Mouse (Mus musculus): Measurements from ENCODE around the gene Slc35c1. TPM values are rescaled to one million over a fixed set of nuclear protein-coding genes. Genes with fewer than 3 reads are reported as not detected.
"Not testable (repeated sequence)": the region's sequence is repeated elsewhere in the genome, so short reads cannot be mapped to it uniquely, and the experiment has no call there.

Slc35c1 gene
- polyA plus RNA-seq, 1 experiment from 2014 or later, result 27.1 TPM

DNA sequence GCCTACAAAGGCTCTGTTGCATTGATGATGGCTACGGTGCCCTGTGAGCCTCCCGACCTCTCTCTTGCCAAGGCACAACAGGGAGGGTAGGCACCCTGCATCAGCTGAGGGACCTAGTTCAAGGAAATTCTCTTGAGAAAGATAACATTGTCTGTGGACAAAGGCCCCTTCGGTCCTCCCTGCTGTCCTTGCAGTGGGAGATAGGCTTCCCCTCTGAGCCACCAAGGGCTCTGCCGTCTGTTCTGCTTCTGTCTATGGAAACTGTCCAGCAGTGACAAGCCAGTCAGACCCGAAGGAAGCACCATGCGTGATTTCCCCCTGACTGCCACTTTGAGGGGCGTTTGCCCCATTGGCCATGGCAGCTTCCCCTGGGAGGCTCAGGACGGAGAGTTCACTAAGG is 27.5 kb upstream of the Slc35c1 start:
- Histone ChIP-seq H3K27me3 (replicated peaks) (peaks cover 18% of the 10 kb centered on the region; the same call in 1 of the 2 replicates), H3K27ac (no peak overlapping the region), H3K9ac (no peak overlapping the region), H3K9me3 (no peaks in the 10 kb centered on the region), H3K4me3 (replicated peaks) (no peak overlapping the region), H3K4me1 (0 out of 2 replicates have a peak, but pooled peaks cover 7% of the 10 kb centered on the region), H3K4me2 (no peak overlapping the region), H3K36me3 (no peaks in the 10 kb centered on the region)
- WGBS, result 73% methylated on average over 8 of the region's 8 CpGs
- ATAC-seq (ENCODE audit: insufficient read depth, low FRiP score, low read depth), result no peak

DNA sequence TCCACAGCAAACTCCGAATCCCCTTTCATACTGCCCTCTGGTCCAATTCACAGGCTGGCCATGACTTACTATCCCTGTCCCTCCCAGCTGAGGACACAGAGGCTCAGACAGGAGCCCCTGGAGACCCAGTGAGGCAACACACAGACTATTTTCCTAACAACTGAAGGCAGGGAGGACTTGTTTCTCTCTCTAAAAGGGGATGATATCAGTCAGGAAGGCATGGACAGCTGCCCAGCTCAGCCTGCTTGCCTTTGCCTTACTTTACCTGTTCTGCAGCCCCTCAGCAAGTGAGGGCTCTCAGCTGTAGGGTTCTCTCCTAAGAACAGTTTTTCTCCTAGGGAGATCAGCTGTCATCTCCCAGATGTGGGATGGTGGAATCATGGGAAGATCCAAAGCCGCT is 26.6 kb upstream of the Slc35c1 start:
- no peak for ATAC-seq (ENCODE audit: insufficient read depth, low FRiP score, low read depth)
- Histone ChIP-seq H3K36me3 (no peaks in the 10 kb centered on the region), H3K4me3 (replicated peaks) (no peak overlapping the region), H3K27ac (no peak overlapping the region), H3K27me3 (replicated peaks) (peaks cover 18% of the 10 kb centered on the region; the same call in 1 of the 2 replicates), H3K9ac (no peak overlapping the region), H3K9me3 (no peaks in the 10 kb centered on the region), H3K4me2 (no peak overlapping the region), H3K4me1 (0 out of 2 replicates have a peak, but pooled peaks cover 6% of the 10 kb centered on the region)
- 52% methylated on average over 2 of the region's 2 CpGs for WGBS

DNA sequence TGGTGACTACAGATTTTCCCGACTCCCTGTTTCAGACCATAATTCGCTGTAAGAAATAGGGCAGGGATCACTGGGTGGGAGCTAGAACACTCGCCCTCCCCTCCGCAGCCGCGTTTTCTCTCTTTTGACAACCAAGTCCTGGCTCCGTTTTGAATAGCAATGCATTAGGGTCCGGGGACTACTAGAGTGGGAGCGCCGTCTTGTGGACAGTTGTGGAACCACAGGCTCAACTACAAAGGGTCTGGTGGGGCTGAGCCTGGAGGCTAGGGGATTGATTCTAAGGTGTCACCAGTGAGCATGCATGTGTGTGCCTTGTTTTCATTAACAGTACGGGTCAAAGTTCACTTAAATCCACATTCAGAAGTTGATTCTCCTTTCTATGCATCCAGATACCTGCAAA is 26.1 kb upstream of the Slc35c1 start:
- Histone ChIP-seq H3K4me1 (0 out of 2 replicates have a peak, but pooled peaks cover under 1% of the 10 kb centered on the region), H3K9me3 (no peaks in the 10 kb centered on the region), H3K4me3 (replicated peaks) (no peak overlapping the region), H3K9ac (no peak overlapping the region), H3K36me3 (no peaks in the 10 kb centered on the region), H3K4me2 (peak overlapping the region; percentile 43), H3K27ac (no peak overlapping the region), H3K27me3 (replicated peaks) (peaks cover 18% of the 10 kb centered on the region; the same call in 1 of the 2 replicates)
- no peak for ATAC-seq (ENCODE audit: insufficient read depth, low FRiP score, low read depth)
- 3% methylated on average over 11 of the region's 11 CpGs for WGBS

DNA sequence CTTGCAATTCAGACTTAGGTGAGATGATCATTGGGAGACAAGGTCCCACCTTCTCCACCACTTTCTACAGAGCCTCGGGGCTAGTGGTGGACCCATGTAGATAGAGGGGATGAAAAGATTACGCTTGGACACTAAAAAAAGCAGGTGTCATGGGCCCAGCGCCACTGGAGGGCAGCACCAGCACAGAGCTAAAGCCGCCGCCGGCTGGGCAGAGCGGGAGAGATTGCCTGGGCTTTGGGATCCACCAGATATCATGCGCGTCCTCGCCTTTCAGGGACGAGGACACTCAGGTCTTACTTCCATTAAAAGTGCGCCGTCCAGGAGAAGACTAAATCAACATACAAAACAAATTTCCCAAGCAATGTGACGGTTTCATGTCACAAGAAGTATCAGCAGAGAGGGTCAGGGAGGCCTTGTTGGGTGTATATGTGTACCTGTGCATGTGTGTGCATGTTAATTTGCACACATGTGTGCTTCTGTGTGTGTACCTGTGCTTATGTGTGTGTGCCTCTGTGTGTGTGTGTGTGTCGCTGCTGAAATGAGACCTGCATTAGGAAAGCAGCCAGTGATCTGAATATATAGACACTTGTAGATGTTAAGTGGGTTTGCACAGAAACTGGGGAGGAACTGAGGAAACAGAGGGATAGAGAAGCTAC is 25.4 kb upstream of the Slc35c1 start:
- no peaks in the 10 kb centered on the region for H3K9me3 ChIP-seq
- H3K27ac ChIP-seq, result no peak overlapping the region
- no peak overlapping the region for H3K4me3 ChIP-seq (replicated peaks)
- peaks cover 18% of the 10 kb centered on the region; the same call in 1 of the 2 replicates for H3K27me3 ChIP-seq (replicated peaks)
- H3K4me1 ChIP-seq, result no peaks in the 10 kb centered on the region
- no peaks in the 10 kb centered on the region for H3K36me3 ChIP-seq
- no peak overlapping the region for H3K9ac ChIP-seq
- H3K4me2 ChIP-seq, result peak overlapping the region; percentile 43; the same call in 1 of the 2 replicates
- 8% methylated on average over 15 of the region's 15 CpGs for WGBS
- ATAC-seq (ENCODE audit: insufficient read depth, low FRiP score, low read depth), result no peak

DNA sequence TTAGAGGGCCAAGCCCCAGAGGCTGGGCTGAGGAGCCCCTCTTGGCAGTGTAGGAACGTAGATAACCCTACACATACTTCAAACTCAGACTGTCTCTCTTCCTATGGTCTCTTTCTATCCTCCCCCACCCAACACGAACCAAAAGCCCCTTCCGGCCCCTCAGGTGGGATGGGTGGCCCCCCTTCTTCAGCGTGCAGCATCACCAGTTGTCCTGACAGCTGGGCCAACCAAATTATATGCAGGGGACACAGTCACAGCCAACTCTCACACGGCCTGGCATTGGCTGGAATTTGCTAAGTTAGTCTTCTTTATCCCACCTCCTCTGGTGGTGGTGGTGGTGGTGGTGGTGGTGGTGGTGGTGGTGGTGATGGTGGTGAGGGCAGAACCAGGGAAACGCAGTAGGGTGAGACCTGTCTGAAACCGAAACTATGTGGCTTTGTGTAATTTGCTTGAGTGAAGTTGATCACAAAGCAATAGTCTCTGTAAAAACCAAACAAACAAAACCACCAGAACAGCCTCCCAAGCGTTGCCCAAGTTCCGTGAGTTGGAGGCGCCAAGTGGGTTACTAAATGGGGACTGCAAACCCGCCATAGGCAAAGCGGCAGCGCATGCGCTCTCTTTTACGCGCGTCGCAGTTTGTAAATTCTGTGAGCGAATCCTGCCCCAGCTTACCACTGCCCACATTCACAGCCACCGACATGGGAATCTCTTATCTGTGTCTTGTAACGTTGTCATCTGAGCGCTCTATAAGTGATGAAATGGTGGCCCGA is 24.1 kb upstream of the Slc35c1 start:
- Histone ChIP-seq H3K27me3 (replicated peaks) (peaks cover 18% of the 10 kb centered on the region; the same call in 1 of the 2 replicates), H3K4me1 (no peaks in the 10 kb centered on the region), H3K9me3 (no peaks in the 10 kb centered on the region), H3K9ac (no peak overlapping the region), H3K4me2 (peak overlapping the region; percentile 32), H3K36me3 (no peaks in the 10 kb centered on the region), H3K4me3 (replicated peaks) (peak overlapping the region; percentile 19; the same call in 1 of the 2 replicates), H3K27ac (no peak overlapping the region)
- no peak for ATAC-seq (ENCODE audit: insufficient read depth, low FRiP score, low read depth)
- WGBS, result 27% methylated on average over 23 of the region's 23 CpGs

DNA sequence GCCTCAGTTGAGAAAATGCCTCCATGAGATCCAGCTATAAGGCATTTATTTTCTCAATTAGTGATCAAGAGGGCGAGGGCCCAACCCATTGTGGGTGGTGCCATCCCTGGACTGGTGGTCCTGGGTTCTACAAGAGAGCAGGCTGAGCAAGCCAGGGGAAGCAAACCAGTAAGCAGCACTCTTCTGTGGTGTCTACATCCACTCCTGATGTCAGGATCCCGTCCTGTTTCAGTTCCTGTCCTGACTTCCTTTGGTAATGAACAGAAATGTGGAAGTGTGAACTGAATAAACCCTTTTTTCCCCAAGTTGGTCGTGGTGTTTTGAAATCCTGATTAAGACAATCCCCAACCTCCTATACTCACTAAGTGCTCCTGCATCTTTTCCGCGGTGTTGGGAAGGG is 23.2 kb upstream of the Slc35c1 start:
- no peaks in the 10 kb centered on the region for H3K9me3 ChIP-seq
- no peaks in the 10 kb centered on the region for H3K4me1 ChIP-seq
- 44% methylated on average over 5 of the region's 5 CpGs for WGBS
- ATAC-seq (ENCODE audit: insufficient read depth, low FRiP score, low read depth), result no peak
- H3K36me3 ChIP-seq, result no peaks in the 10 kb centered on the region
- H3K9ac ChIP-seq, result no peak overlapping the region
- no peak overlapping the region for H3K27ac ChIP-seq
- H3K27me3 ChIP-seq (replicated peaks), result peaks cover 18% of the 10 kb centered on the region; the same call in 1 of the 2 replicates
- H3K4me3 ChIP-seq (replicated peaks), result no peak overlapping the region
- no peak overlapping the region for H3K4me2 ChIP-seq

DNA sequence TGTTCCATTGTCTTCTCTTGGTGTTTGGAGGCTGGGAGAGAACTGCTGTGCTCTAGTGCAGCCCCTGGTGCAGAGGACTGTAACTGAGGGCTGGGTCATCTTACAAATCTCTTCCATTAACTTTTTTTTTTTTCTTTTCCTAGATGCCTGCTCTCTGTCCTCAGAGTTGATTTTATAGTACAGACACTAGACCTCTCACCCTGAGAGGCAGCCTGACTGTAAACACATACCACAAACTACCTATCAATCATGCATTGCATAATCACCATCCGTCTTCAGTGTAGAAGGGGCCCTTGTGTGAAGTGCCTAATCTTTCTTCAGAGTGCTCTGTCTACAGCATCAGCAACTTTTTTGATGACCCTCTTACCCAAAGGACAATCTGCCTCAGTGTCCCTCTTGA is 22.2 kb upstream of the Slc35c1 start:
- no peaks in the 10 kb centered on the region for H3K9me3 ChIP-seq
- no peak overlapping the region for H3K4me3 ChIP-seq (replicated peaks)
- WGBS, result 32% methylated on average over 1 of the region's 1 CpGs
- H3K9ac ChIP-seq, result no peak overlapping the region
- peaks cover 5% of the 10 kb centered on the region; the same call in 1 of the 2 replicates for H3K4me1 ChIP-seq
- H3K27me3 ChIP-seq (replicated peaks), result peaks cover 18% of the 10 kb centered on the region; the same call in 1 of the 2 replicates
- no peak for ATAC-seq (ENCODE audit: insufficient read depth, low FRiP score, low read depth)
- no peak overlapping the region for H3K4me2 ChIP-seq
- H3K36me3 ChIP-seq, result no peaks in the 10 kb centered on the region
- no peak overlapping the region for H3K27ac ChIP-seq

DNA sequence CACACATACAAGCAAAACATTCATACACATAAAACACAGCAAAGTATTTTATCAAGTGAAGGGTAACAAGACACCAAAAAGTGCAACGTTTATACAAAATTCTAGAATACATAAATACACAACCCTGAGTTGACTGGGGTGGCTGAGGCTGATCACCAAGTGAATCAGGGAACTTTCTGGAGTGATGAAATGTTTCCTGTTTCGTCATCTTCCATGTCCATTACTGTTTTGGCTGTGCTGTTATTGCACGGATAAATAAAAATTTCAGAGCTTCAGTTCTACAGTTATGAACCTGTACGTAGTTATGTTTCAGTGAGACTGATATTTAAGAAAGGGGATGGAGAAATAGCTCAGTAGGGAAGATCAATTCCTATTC is 18.0 kb upstream of the Slc35c1 start:
- Histone ChIP-seq H3K4me2 (no peak overlapping the region), H3K4me1 (peaks cover 7% of the 10 kb centered on the region; the same call in 1 of the 2 replicates), H3K36me3 (no peaks in the 10 kb centered on the region), H3K9ac (no peak overlapping the region), H3K27ac (no peak overlapping the region), H3K9me3 (no peaks in the 10 kb centered on the region), H3K27me3 (replicated peaks) (no peaks in the 10 kb centered on the region), H3K4me3 (replicated peaks) (no peak overlapping the region)
- ATAC-seq (ENCODE audit: insufficient read depth, low FRiP score, low read depth), result no peak
- 66% methylated on average over 4 of the region's 4 CpGs for WGBS

DNA sequence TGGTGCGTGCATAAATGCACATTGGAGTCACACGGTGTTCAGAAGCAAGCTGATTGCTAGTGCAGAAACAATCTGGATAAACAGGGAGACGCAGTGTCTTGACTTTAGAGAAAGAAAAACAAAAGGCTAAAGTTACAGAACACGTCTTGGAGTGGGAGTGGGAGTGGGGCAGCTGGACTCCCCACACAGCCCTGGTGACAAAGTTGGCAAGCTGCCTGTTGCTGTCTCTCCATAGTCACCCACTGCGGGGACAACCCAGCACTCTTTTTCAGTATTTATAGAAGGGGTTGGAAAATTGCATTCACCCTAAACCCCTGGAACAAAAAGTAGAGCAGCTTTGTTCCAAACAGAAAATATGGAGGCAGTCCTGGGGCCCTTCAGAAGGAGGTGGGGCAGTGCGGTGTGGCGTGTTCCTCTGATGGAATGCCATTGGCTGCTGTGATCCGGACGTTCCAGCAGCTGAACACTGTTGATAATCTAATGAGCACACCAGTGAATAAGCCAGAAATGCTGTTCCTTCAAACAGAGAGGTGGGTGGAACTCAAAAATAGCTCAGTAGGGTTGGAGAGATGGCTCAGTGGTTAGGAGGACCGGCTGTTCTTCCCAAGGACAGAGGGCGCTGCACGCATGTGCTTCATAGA is 17.5 kb upstream of the Slc35c1 start:
- ATAC-seq (ENCODE audit: insufficient read depth, low FRiP score, low read depth), result no peak

DNA sequence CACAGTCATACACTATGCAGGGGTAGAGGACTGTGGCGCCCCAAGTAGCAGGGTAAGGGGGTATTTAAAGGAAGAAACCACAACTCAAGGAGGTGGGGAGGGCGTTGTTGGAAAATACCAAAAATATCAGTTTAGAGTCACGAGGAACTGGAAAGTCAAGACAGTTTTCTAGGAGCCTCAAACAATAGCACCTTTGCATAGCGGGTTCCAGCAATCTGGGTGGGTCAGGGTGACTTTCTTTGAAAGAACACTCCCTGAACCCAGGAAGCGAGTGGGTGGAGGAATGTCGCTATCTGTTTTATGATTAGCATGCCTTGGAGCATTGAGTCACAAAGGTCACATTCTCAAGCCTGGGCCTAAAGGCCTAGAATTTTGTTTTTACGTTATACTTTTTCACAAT is 16.2 kb upstream of the Slc35c1 start:
- H3K27me3 ChIP-seq (replicated peaks); H3K9me3 ChIP-seq; H3K4me1 ChIP-seq; ATAC-seq (ENCODE audit: insufficient read depth, low FRiP score, low read depth); H3K27ac ChIP-seq; H3K9ac ChIP-seq; H3K4me2 ChIP-seq; H3K36me3 ChIP-seq; H3K4me3 ChIP-seq (replicated peaks): not testable (repeated sequence)
- 75% methylated on average over 7 of the region's 7 CpGs for WGBS

More for the DNA sequence above, 17.5 kb upstream of the Slc35c1 start:
- H3K9me3 ChIP-seq, result no peaks in the 10 kb centered on the region
- WGBS, result 58% methylated on average over 12 of the region's 12 CpGs
- H3K4me1 ChIP-seq, result peaks cover 7% of the 10 kb centered on the region; the same call in 1 of the 2 replicates
- peak overlapping the region; percentile 63; the same call in 1 of the 2 replicates for H3K27ac ChIP-seq
- no peak overlapping the region for H3K4me3 ChIP-seq (replicated peaks)
- no peak overlapping the region for H3K9ac ChIP-seq
- H3K4me2 ChIP-seq, result no peak overlapping the region; the same call in 1 of the 2 replicates
- H3K36me3 ChIP-seq, result no peaks in the 10 kb centered on the region
- H3K27me3 ChIP-seq (replicated peaks), result no peaks in the 10 kb centered on the region

DNA sequence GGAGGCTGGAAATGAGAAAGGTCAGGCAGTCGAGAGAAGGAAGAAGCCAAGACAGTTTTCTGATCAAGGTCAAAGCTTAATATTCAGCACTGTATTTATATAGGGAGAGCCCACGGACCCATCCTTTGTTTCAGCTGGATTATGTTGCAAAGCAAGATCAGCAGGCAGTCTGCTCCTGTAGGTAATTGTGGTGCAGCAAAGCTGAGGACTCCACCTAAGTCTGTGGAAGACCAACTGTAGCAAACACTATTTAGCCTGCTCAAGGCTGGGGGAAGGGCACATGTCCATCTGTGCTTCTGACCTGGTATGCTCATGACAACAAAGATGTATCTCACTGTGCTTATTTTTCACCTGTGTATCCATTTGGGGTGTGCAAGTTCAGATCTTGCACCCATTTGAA is 15.4 kb upstream of the Slc35c1 start:
- Histone ChIP-seq H3K27ac (no peak overlapping the region), H3K4me2 (no peak overlapping the region), H3K9me3 (no peaks in the 10 kb centered on the region), H3K36me3 (no peaks in the 10 kb centered on the region), H3K27me3 (replicated peaks) (no peaks in the 10 kb centered on the region), H3K9ac (no peak overlapping the region), H3K4me3 (replicated peaks) (no peak overlapping the region), H3K4me1 (peaks cover 7% of the 10 kb centered on the region; the same call in 1 of the 2 replicates)
- no peak for ATAC-seq (ENCODE audit: insufficient read depth, low FRiP score, low read depth)
- 67% methylated on average over 2 of the region's 2 CpGs for WGBS

DNA sequence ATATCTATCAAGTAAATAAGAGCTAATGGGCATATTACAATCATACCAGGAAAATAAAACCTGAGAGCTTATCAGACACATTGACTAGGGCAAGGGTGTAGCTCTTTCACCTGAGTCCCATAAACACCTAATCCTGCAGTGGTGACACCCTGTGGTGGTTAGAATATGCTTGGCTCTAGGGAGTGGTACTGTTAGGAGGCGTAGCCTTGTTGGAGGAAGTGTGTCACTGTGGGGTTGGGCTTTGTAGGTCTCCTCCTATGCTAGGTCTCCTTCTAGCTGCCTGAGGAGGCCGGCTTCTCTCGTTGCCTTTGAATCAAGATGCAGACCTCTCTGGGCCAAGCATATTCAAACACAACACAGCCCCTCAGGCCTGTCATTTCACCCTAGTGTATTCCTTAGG is 14.6 kb upstream of the Slc35c1 start:
- H3K9ac ChIP-seq, result no peak overlapping the region
- H3K4me2 ChIP-seq, result no peak overlapping the region
- ATAC-seq (ENCODE audit: insufficient read depth, low FRiP score, low read depth), result no peak
- H3K36me3 ChIP-seq, result no peaks in the 10 kb centered on the region
- H3K4me1 ChIP-seq, result peaks cover 7% of the 10 kb centered on the region; the same call in 1 of the 2 replicates
- 74% methylated on average over 3 of the region's 3 CpGs for WGBS
- H3K4me3 ChIP-seq (replicated peaks), result no peak overlapping the region
- H3K27ac ChIP-seq, result no peak overlapping the region
- H3K27me3 ChIP-seq (replicated peaks), result no peaks in the 10 kb centered on the region
- H3K9me3 ChIP-seq, result no peaks in the 10 kb centered on the region
